Comparison of ENCODE assay signal across 8 mouse cellular contexts in the genomic region with DNA sequence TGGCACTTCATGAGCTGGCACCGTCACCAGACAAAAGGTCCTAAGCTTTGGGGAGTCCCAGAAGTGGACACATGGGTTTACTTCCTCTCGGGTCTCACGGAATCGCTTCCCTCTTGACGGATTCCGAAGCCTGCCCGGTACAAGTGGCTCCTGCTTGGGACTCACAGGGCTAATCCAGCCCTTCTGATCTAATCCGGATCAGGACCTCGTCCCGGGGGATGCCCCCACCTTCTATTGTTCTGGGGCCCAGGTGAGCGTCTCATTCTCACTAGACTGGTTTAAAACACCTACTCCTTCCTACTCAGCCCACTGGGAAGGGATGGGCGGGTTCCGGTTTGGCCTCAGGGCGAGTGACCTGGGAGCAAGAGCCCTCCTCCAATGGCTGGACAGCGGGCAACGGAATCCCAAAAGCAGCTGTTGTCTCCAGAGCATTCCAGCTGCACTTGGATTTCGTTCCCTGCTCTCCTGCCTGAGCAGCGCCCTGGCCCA. TPM values are rescaled to one million over a fixed set of nuclear protein-coding genes. Genes with fewer than 3 reads are reported as not detected.
DNase-seq lines count a peak whose midpoint lies in the region; ATAC-seq and TF ChIP-seq lines count a peak whose summit lies in the region.

No protein-coding gene starts in this region.

- peak; percentile 22 for DNase-seq in spleen, adult 12 weeks (ENCODE audit: low spot score)
- DNase-seq in spleen, postnatal 14 days (ENCODE audit: low spot score in 2 of 2): no peak
- DNase-seq in embryonic facial prominence, embryonic 14.5 days (ENCODE audit: low spot score): peak; percentile 45
- peak; percentile 47 for DNase-seq in liver, postnatal 0 days
- DNase-seq in retina, embryonic 14.5 days (ENCODE audit: low spot score): peak; percentile 17
- no peak for DNase-seq in left cerebral cortex, postnatal 25 days (ENCODE audit: low spot score in 2 of 2)
- no peak for DNase-seq in frontal cortex, adult 2 months (ENCODE audit: extremely low spot score in 1 of 2, low spot score in 1 of 2)

- H3K9ac ChIP-seq in embryonic facial prominence, embryonic 14.5 days (ENCODE audit: low read depth, low read length): peak overlapping the region; percentile 85
- H3K9ac ChIP-seq in hindbrain, embryonic 16.5 days (ENCODE audit: low read depth, low read length): peak overlapping the region; percentile 95
- peak overlapping the region; percentile 85 for H3K9ac ChIP-seq in liver, postnatal 0 days (replicated peaks)

- peaks cover 23% of the 10 kb centered on the region for H3K4me1 ChIP-seq in embryonic facial prominence, embryonic 14.5 days (ENCODE audit: control insufficient read depth, insufficient read depth, low read length)
- peaks cover 31% of the 10 kb centered on the region for H3K4me1 ChIP-seq in hindbrain, embryonic 16.5 days (ENCODE audit: control insufficient read depth, insufficient read depth, low read depth, low read length)
- H3K4me1 ChIP-seq in liver, postnatal 0 days (ENCODE audit: insufficient read depth): peaks cover 39% of the 10 kb centered on the region

- TF ChIP-seq CTCF in liver, postnatal 0 days (IDR thresholded peaks at IDR 0.05; ENCODE audit: low read depth): no peak

- 6% methylated on average over 18 of the region's 18 CpGs for WGBS in embryonic facial prominence, embryonic 14.5 days
- WGBS in hindbrain, embryonic 16.5 days: 14% methylated on average over 18 of the region's 18 CpGs
- WGBS in liver, postnatal 0 days (ENCODE audit: insufficient replicate concordance): 4% methylated on average over 18 of the region's 18 CpGs

- TF ChIP-seq EP300 in liver, postnatal 0 days (IDR thresholded peaks at IDR 0.05; ENCODE audit: low read depth): no peak

- H3K9me3 ChIP-seq in embryonic facial prominence, embryonic 14.5 days (ENCODE audit: control insufficient read depth, low read length): no peaks in the 10 kb centered on the region
- no peaks in the 10 kb centered on the region for H3K9me3 ChIP-seq in hindbrain, embryonic 16.5 days (ENCODE audit: control insufficient read depth, low read length)
- no peaks in the 10 kb centered on the region for H3K9me3 ChIP-seq in liver, postnatal 0 days (ENCODE audit: low read length)

- peak overlapping the region; percentile 94 for H3K27ac ChIP-seq in embryonic facial prominence, embryonic 14.5 days (replicated peaks; ENCODE audit: low read depth, low read length)
- H3K27ac ChIP-seq in hindbrain, embryonic 16.5 days (ENCODE audit: low read depth, low read length): peak overlapping the region; percentile 98
- H3K27ac ChIP-seq in liver, postnatal 0 days (ENCODE audit: low read depth): peak overlapping the region; percentile 97

- H3K4me2 ChIP-seq in embryonic facial prominence, embryonic 14.5 days (ENCODE audit: low read depth, low read length): peak overlapping the region; percentile 99
- peak overlapping the region; percentile 99 for H3K4me2 ChIP-seq in hindbrain, embryonic 16.5 days (ENCODE audit: low read length)
- peak overlapping the region; percentile 100 for H3K4me2 ChIP-seq in liver, postnatal 0 days (ENCODE audit: low read depth, low read length)

- no peaks in the 10 kb centered on the region for H3K27me3 ChIP-seq in embryonic facial prominence, embryonic 14.5 days (replicated peaks; ENCODE audit: control insufficient read depth, insufficient read depth, low read length)
- no peaks in the 10 kb centered on the region for H3K27me3 ChIP-seq in hindbrain, embryonic 16.5 days (replicated peaks; ENCODE audit: control insufficient read depth, insufficient read depth, low read length)
- no peaks in the 10 kb centered on the region for H3K27me3 ChIP-seq in liver, postnatal 0 days (ENCODE audit: insufficient read depth, low read length)

- no peak for ATAC-seq in embryonic facial prominence, embryonic 14.5 days (ENCODE audit: low read depth)
- ATAC-seq in hindbrain, embryonic 16.5 days: no peak
- no peak; the same call in 1 of the 2 replicates for ATAC-seq in liver, postnatal 0 days

- peak overlapping the region; percentile 77 for H3K4me3 ChIP-seq in embryonic facial prominence, embryonic 14.5 days (ENCODE audit: low read depth, low read length)
- H3K4me3 ChIP-seq in hindbrain, embryonic 16.5 days (ENCODE audit: low read length): peak overlapping the region; percentile 86
- H3K4me3 ChIP-seq in liver, postnatal 0 days (ENCODE audit: low read depth, low read length): peak overlapping the region; percentile 81

- peaks cover 53% of the 10 kb centered on the region for H3K36me3 ChIP-seq in embryonic facial prominence, embryonic 14.5 days (ENCODE audit: control insufficient read depth, insufficient read depth, low read length)
- peaks cover 38% of the 10 kb centered on the region for H3K36me3 ChIP-seq in hindbrain, embryonic 16.5 days (ENCODE audit: control insufficient read depth, insufficient read depth, low read length)
- peaks cover 41% of the 10 kb centered on the region for H3K36me3 ChIP-seq in liver, postnatal 0 days (replicated peaks; ENCODE audit: insufficient read depth, low read length)

- intact Hi-C loops in left cerebral cortex, postnatal 25 days (cut with DNase I): loop anchor here (2.0 kb wide), 1 partner anchor 29 kb away; a partner anchor contains a TSS

RNA-seq across cellular contexts. Expression of a gene that starts 0.7 kb away (rescaled TPM):
- polyA plus RNA-seq in embryonic facial prominence, embryonic 14.5 days (2014; fragmentation: Nextera tagmentation; extraction: Ambion mirVana): 59.6 and 61.9 TPM in 2 replicates
- polyA plus RNA-seq in hindbrain, embryonic 16.5 days (2015; fragmentation: Nextera tagmentation; extraction: Ambion mirVana): 71.8 and 78.2 TPM in 2 replicates
- 26.5 and 26.8 TPM in 2 replicates for polyA plus RNA-seq in liver, postnatal 0 days (2015; fragmentation: Nextera tagmentation; extraction: Ambion mirVana)
- 10 to 100 TPM; 53.1 to 58.2 TPM for total RNA-seq in left cerebral cortex, postnatal 25 days (2021)
- polyA plus RNA-seq in frontal cortex, adult 2 months (2012; rRNA removed): 61.2 and 63.4 TPM in 2 replicates

RNA-seq across cellular contexts. Expression of a gene that starts 1.7 kb away (rescaled TPM):
- polyA plus RNA-seq in embryonic facial prominence, embryonic 14.5 days (2014; fragmentation: Nextera tagmentation; extraction: Ambion mirVana): 116 and 120 TPM in 2 replicates
- 328 and 331 TPM in 2 replicates for polyA plus RNA-seq in hindbrain, embryonic 16.5 days (2015; fragmentation: Nextera tagmentation; extraction: Ambion mirVana)
- polyA plus RNA-seq in liver, postnatal 0 days (2015; fragmentation: Nextera tagmentation; extraction: Ambion mirVana): 18.8 and 20.2 TPM in 2 replicates
- 10 to 100 TPM; 83.8 to 85.2 TPM for total RNA-seq in left cerebral cortex, postnatal 25 days (2021)
- 259 and 275 TPM in 2 replicates for polyA plus RNA-seq in frontal cortex, adult 2 months (2012; rRNA removed)

RNA-seq across cellular contexts. Expression of a gene that starts 7.9 kb away (rescaled TPM):
- 173 and 202 TPM in 2 replicates for polyA plus RNA-seq in embryonic facial prominence, embryonic 14.5 days (2014; fragmentation: Nextera tagmentation; extraction: Ambion mirVana)
- 101 and 110 TPM in 2 replicates for polyA plus RNA-seq in hindbrain, embryonic 16.5 days (2015; fragmentation: Nextera tagmentation; extraction: Ambion mirVana)
- polyA plus RNA-seq in liver, postnatal 0 days (2015; fragmentation: Nextera tagmentation; extraction: Ambion mirVana): 45.6 and 49.5 TPM in 2 replicates
- 10 to 100 TPM; 55.3 to 55.4 TPM for total RNA-seq in left cerebral cortex, postnatal 25 days (2021)
- polyA plus RNA-seq in frontal cortex, adult 2 months (2012; rRNA removed): 72.2 and 74.4 TPM in 2 replicates

RNA-seq across cellular contexts. Expression of a gene that starts 10.6 kb away (rescaled TPM):
- 78.9 and 91.1 TPM in 2 replicates for polyA plus RNA-seq in embryonic facial prominence, embryonic 14.5 days (2014; fragmentation: Nextera tagmentation; extraction: Ambion mirVana)
- polyA plus RNA-seq in hindbrain, embryonic 16.5 days (2015; fragmentation: Nextera tagmentation; extraction: Ambion mirVana): 326 and 352 TPM in 2 replicates
- polyA plus RNA-seq in liver, postnatal 0 days (2015; fragmentation: Nextera tagmentation; extraction: Ambion mirVana): 4.5 and 5.7 TPM in 2 replicates
- total RNA-seq in left cerebral cortex, postnatal 25 days (2021): 100 to 1,000 TPM; 112 to 126 TPM
- polyA plus RNA-seq in frontal cortex, adult 2 months (2012; rRNA removed): 114 and 138 TPM in 2 replicates

RNA-seq across cellular contexts. Expression of a gene that starts 29.5 kb away (rescaled TPM):
- polyA plus RNA-seq in embryonic facial prominence, embryonic 14.5 days (2014; fragmentation: Nextera tagmentation; extraction: Ambion mirVana): 7.4 and 7.8 TPM in 2 replicates
- 40.1 and 40.2 TPM in 2 replicates for polyA plus RNA-seq in hindbrain, embryonic 16.5 days (2015; fragmentation: Nextera tagmentation; extraction: Ambion mirVana)
- polyA plus RNA-seq in liver, postnatal 0 days (2015; fragmentation: Nextera tagmentation; extraction: Ambion mirVana): 0.40 and 0.41 TPM in 2 replicates
- total RNA-seq in left cerebral cortex, postnatal 25 days (2021): 10 to 100 TPM; 77.2 to 82.9 TPM
- 105 TPM in 2 replicates for polyA plus RNA-seq in frontal cortex, adult 2 months (2012; rRNA removed)

Comparison
In these comparisons a context has a peak if more than half of its experiments do, and no peak if none do; other contexts are left out.
1. DNase-seq: peak in spleen, adult 12 weeks (single experiment), embryonic facial prominence, embryonic 14.5 days (single experiment), liver, postnatal 0 days (single experiment) and retina, embryonic 14.5 days (single experiment); none in spleen, postnatal 14 days (0 of 2), left cerebral cortex, postnatal 25 days (0 of 2) and frontal cortex, adult 2 months (0 of 2).
2. Peak in every context shown above with its lines, with median percentiles within 50 percentile points of each other: H3K27ac ChIP-seq, H3K4me2 ChIP-seq, H3K4me3 ChIP-seq and H3K9ac ChIP-seq.